Mouse (Mus musculus): ENCODE data around the gene Lrrc4. TPM values are rescaled to one million over a fixed set of nuclear protein-coding genes. Genes with fewer than 3 reads are reported as not detected.

Lrrc4 gene
- polyA plus RNA-seq, 1 experiment from 2014 or later: 0.87 TPM

GRCm38 (mm10) chr6:28865112-28865511, 33.6 kb upstream of the Lrrc4 start:
- no peak overlapping the region for H3K4me3 ChIP-seq
- no peaks in the 10 kb centered on the region for H3K36me3 ChIP-seq
- H3K27me3 ChIP-seq (ENCODE audit: insufficient read depth, poor library complexity, severe bottlenecking): no peaks in the 10 kb centered on the region
- H3K9me3 ChIP-seq: no peaks in the 10 kb centered on the region
- H3K4me1 ChIP-seq: peaks cover 35% of the 10 kb centered on the region
- 84% methylated on average over 10 of the region's 10 CpGs for WGBS
- no peak overlapping the region for H3K27ac ChIP-seq
- DNase-seq (ENCODE audit: low spot score): no peak

GRCm38 (mm10) chr6:28864684-28865083, 33.1 kb upstream of the Lrrc4 start:
- DNase-seq (ENCODE audit: low spot score): no peak
- no peak overlapping the region for H3K27ac ChIP-seq
- no peaks in the 10 kb centered on the region for H3K27me3 ChIP-seq (ENCODE audit: insufficient read depth, poor library complexity, severe bottlenecking)
- H3K4me3 ChIP-seq: no peak overlapping the region
- no peaks in the 10 kb centered on the region for H3K36me3 ChIP-seq
- H3K4me1 ChIP-seq: peaks cover 35% of the 10 kb centered on the region
- H3K9me3 ChIP-seq: no peaks in the 10 kb centered on the region
- WGBS: 66% methylated on average over 5 of the region's 5 CpGs

GRCm38 (mm10) chr6:28862304-28862703, 30.8 kb upstream of the Lrrc4 start:
- 46% methylated on average over 8 of the region's 8 CpGs for WGBS
- DNase-seq (ENCODE audit: low spot score): no peak
- peaks cover 40% of the 10 kb centered on the region for H3K4me1 ChIP-seq

GRCm38 (mm10) chr6:28860922-28861321, 29.4 kb upstream of the Lrrc4 start:
- H3K36me3 ChIP-seq: no peaks in the 10 kb centered on the region
- no peak overlapping the region for H3K27ac ChIP-seq
- WGBS: 62% methylated on average over 2 of the region's 2 CpGs
- H3K27me3 ChIP-seq (ENCODE audit: insufficient read depth, poor library complexity, severe bottlenecking): no peaks in the 10 kb centered on the region
- no peak for DNase-seq (ENCODE audit: low spot score)
- H3K9me3 ChIP-seq: no peaks in the 10 kb centered on the region
- no peak overlapping the region for H3K4me3 ChIP-seq
- H3K4me1 ChIP-seq: peaks cover 45% of the 10 kb centered on the region

More at GRCm38 (mm10) chr6:28862304-28862703, 30.8 kb upstream of the Lrrc4 start:
- no peaks in the 10 kb centered on the region for H3K36me3 ChIP-seq
- 0 out of 2 replicates have a peak overlapping the region, but pooled peaks have one; percentile 22 for H3K27ac ChIP-seq
- no peaks in the 10 kb centered on the region for H3K9me3 ChIP-seq
- no peak overlapping the region for H3K4me3 ChIP-seq
- H3K27me3 ChIP-seq (ENCODE audit: insufficient read depth, poor library complexity, severe bottlenecking): no peaks in the 10 kb centered on the region

GRCm38 (mm10) chr6:28860450-28860849, 28.9 kb upstream of the Lrrc4 start:
- Histone ChIP-seq H3K4me3 (no peak overlapping the region), H3K27me3 (ENCODE audit: insufficient read depth, poor library complexity, severe bottlenecking) (no peaks in the 10 kb centered on the region), H3K4me1 (peaks cover 49% of the 10 kb centered on the region), H3K27ac (no peak overlapping the region), H3K9me3 (no peaks in the 10 kb centered on the region), H3K36me3 (no peaks in the 10 kb centered on the region)
- DNase-seq (ENCODE audit: low spot score): no peak
- WGBS: 80% methylated on average over 2 of the region's 2 CpGs

GRCm38 (mm10) chr6:28859094-28859493, 27.5 kb upstream of the Lrrc4 start:
- Histone ChIP-seq H3K4me1 (peaks cover 60% of the 10 kb centered on the region), H3K4me3 (no peak overlapping the region), H3K36me3 (no peaks in the 10 kb centered on the region), H3K9me3 (no peaks in the 10 kb centered on the region), H3K27me3 (ENCODE audit: insufficient read depth, poor library complexity, severe bottlenecking) (no peaks in the 10 kb centered on the region), H3K27ac (no peak overlapping the region)
- 81% methylated on average over 2 of the region's 2 CpGs for WGBS
- DNase-seq (ENCODE audit: low spot score): no peak

GRCm38 (mm10) chr6:28857198-28858180, 25.9 kb upstream of the Lrrc4 start:
- no peak for DNase-seq (ENCODE audit: low spot score)
- Histone ChIP-seq H3K36me3 (no peaks in the 10 kb centered on the region), H3K4me3 (no peak overlapping the region), H3K27me3 (ENCODE audit: insufficient read depth, poor library complexity, severe bottlenecking) (no peaks in the 10 kb centered on the region), H3K9me3 (no peaks in the 10 kb centered on the region), H3K4me1 (peaks cover 71% of the 10 kb centered on the region), H3K27ac (no peak overlapping the region; the same call in 1 of the 2 replicates)
- 22% methylated on average over 2 of the region's 2 CpGs for WGBS

GRCm38 (mm10) chr6:28856789-28857188, 25.2 kb upstream of the Lrrc4 start:
- 77% methylated on average over 4 of the region's 4 CpGs for WGBS

GRCm38 (mm10) chr6:28855442-28855841, 23.9 kb upstream of the Lrrc4 start:
- H3K4me1 ChIP-seq: peaks cover 60% of the 10 kb centered on the region
- H3K27ac ChIP-seq: no peak overlapping the region
- no peaks in the 10 kb centered on the region for H3K36me3 ChIP-seq
- 12% methylated on average over 3 of the region's 3 CpGs for WGBS
- no peaks in the 10 kb centered on the region for H3K27me3 ChIP-seq (ENCODE audit: insufficient read depth, poor library complexity, severe bottlenecking)
- no peaks in the 10 kb centered on the region for H3K9me3 ChIP-seq
- no peak overlapping the region for H3K4me3 ChIP-seq
- no peak for DNase-seq (ENCODE audit: low spot score)

More at GRCm38 (mm10) chr6:28856789-28857188, 25.2 kb upstream of the Lrrc4 start:
- no peaks in the 10 kb centered on the region for H3K36me3 ChIP-seq
- peaks cover 69% of the 10 kb centered on the region for H3K4me1 ChIP-seq
- H3K27ac ChIP-seq: no peak overlapping the region; the same call in 1 of the 2 replicates
- H3K4me3 ChIP-seq: no peak overlapping the region
- no peak for DNase-seq (ENCODE audit: low spot score)
- no peaks in the 10 kb centered on the region for H3K27me3 ChIP-seq (ENCODE audit: insufficient read depth, poor library complexity, severe bottlenecking)
- H3K9me3 ChIP-seq: no peaks in the 10 kb centered on the region

GRCm38 (mm10) chr6:28854598-28854997, 23.1 kb upstream of the Lrrc4 start:
- H3K4me3 ChIP-seq: no peak overlapping the region
- H3K27me3 ChIP-seq (ENCODE audit: insufficient read depth, poor library complexity, severe bottlenecking): no peaks in the 10 kb centered on the region
- 68% methylated on average over 8 of the region's 8 CpGs for WGBS
- no peak overlapping the region for H3K27ac ChIP-seq
- H3K9me3 ChIP-seq: no peaks in the 10 kb centered on the region
- H3K4me1 ChIP-seq: peaks cover 61% of the 10 kb centered on the region
- no peaks in the 10 kb centered on the region for H3K36me3 ChIP-seq
- DNase-seq (ENCODE audit: low spot score): no peak

- H3K27ac ChIP-seq: 0 out of 2 replicates have a peak overlapping the region, but pooled peaks have one; percentile 9
- H3K36me3 ChIP-seq: no peaks in the 10 kb centered on the region
- no peaks in the 10 kb centered on the region for H3K9me3 ChIP-seq
- no peaks in the 10 kb centered on the region for H3K27me3 ChIP-seq (ENCODE audit: insufficient read depth, poor library complexity, severe bottlenecking)
- no peak for DNase-seq (ENCODE audit: low spot score)
- H3K4me3 ChIP-seq: no peak overlapping the region
- H3K4me1 ChIP-seq: peaks cover 67% of the 10 kb centered on the region
- 47% methylated on average over 2 of the region's 2 CpGs for WGBS
Observed at GRCm38 (mm10) chr6:28853654-28854053, 22.1 kb upstream of the Lrrc4 start.

GRCm38 (mm10) chr6:28853164-28853563, 21.6 kb upstream of the Lrrc4 start:
- Histone ChIP-seq H3K4me1 (peaks cover 63% of the 10 kb centered on the region), H3K27me3 (ENCODE audit: insufficient read depth, poor library complexity, severe bottlenecking) (no peaks in the 10 kb centered on the region), H3K9me3 (no peaks in the 10 kb centered on the region), H3K27ac (0 out of 2 replicates have a peak overlapping the region, but pooled peaks have one; percentile 9), H3K36me3 (no peaks in the 10 kb centered on the region), H3K4me3 (no peak overlapping the region)
- WGBS: 50% methylated on average over 3 of the region's 3 CpGs
- DNase-seq (ENCODE audit: low spot score): no peak

GRCm38 (mm10) chr6:28852342-28852741, 20.8 kb upstream of the Lrrc4 start:
- Histone ChIP-seq H3K27ac (no peak overlapping the region), H3K27me3 (ENCODE audit: insufficient read depth, poor library complexity, severe bottlenecking) (no peaks in the 10 kb centered on the region), H3K4me3 (no peak overlapping the region), H3K4me1 (peaks cover 63% of the 10 kb centered on the region), H3K36me3 (no peaks in the 10 kb centered on the region), H3K9me3 (no peaks in the 10 kb centered on the region)
- DNase-seq (ENCODE audit: low spot score): no peak
- 65% methylated on average over 7 of the region's 7 CpGs for WGBS

All from heart, embryonic 10.5 days (tissue).